Mouse (Mus musculus) bone marrow, adult 2 months (tissue): ENCODE results near the gene Olfr938. TPM values are rescaled to one million over a fixed set of nuclear protein-coding genes. Genes with fewer than 3 reads are reported as not detected.

Source experiments
- H3K27ac ChIP-seq: fragments of 200-500 bp; 2 replicates; pipeline ENCODE4 v1.5.1; 2012; ENCODE audit warnings: low read depth, mild to moderate bottlenecking, control low read depth, inconsistent platforms, low read length; ENCODE audit not compliant: control insufficient read depth, poor library complexity, insufficient read depth
- H3K4me1 ChIP-seq: fragments of 200-500 bp; 2 replicates; pipeline ENCODE4 v1.6.1; 2011; ENCODE audit warnings: low read length; ENCODE audit not compliant: control insufficient read depth, insufficient read depth
- H3K4me3 ChIP-seq: fragments of 200-500 bp; replicated peaks from 2 replicates; pipeline ENCODE3; 2011; ENCODE audit warnings: mild to moderate bottlenecking, low read depth, low read length, control low read depth; ENCODE audit not compliant: control insufficient read depth
- CTCF ChIP-seq: fragments of 200-500 bp; IDR thresholded peaks from 2 replicates; pipeline ENCODE4 v1.5.1; 2011; ENCODE audit warnings: low read length, control low read depth; ENCODE audit not compliant: control insufficient read depth, insufficient read depth
- POLR2A ChIP-seq: fragments of 200-500 bp; IDR thresholded peaks from 2 replicates; pipeline ENCODE4 v1.6.1; 2011; ENCODE audit warnings: low read depth, mild to moderate bottlenecking, control low read depth, low read length, borderline replicate concordance; ENCODE audit not compliant: control insufficient read depth
- WGBS: fragments of 180-500 bp; shearing (Covaris S2); methylation state at CpG from one replicate; pipeline ENCODE4 v1.1.7; 2018; 5-methylcytosine and 5-hydroxymethylcytosine counted together
- polyA plus RNA-seq: library from polyadenylated mRNA; stranded (reverse); fragments of >200 nt; gene quantifications from 2 replicates; pipeline ENCODE4 v1.2.4, GENCODE M21; 2011; ENCODE audit warnings: low replicate concordance; ENCODE audit not compliant: missing spikeins, insufficient read depth, insufficient read length

Gene Olfr938
- not detected in 2 replicates for polyA plus RNA-seq

DNA sequence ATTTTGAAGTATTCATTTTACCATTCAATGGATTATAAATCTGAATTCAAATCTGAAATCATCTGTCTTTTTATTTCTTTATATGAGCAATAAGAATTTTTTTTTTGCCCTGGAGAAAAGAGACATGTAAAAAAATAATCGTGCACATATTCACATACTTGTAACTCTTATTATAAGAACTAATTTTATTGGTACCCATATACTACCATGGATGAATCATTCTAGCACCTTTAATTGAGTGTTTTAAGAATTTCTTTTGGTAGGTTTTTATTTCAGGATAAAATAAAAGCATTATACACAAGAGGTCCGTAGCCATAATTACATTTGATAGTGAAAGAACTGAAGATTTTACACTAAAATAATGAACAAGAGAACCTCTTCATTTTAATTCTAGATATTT, at the start of gene Olfr938:
Gene Olfr938, minus strand, starts transcription at position 101 of the 400 bp plus-strand sequence.
- Histone ChIP-seq H3K4me1 (no peaks in the 10 kb centered on the region), H3K4me3 (no peak within 1 kb of the TSS), H3K27ac (no peak within 1 kb of the TSS)
- 76% methylated on average over 2 of the region's 2 CpGs for WGBS
- TF ChIP-seq POLR2A (no peak), CTCF (no peak)

- Histone ChIP-seq H3K27ac (no peak within 1 kb of the TSS), H3K4me1 (no peaks in the 10 kb centered on the region), H3K4me3 (no peak within 1 kb of the TSS)
- TF ChIP-seq CTCF (no peak), POLR2A (no peak)
These were observed 49.1 kb upstream of the Olfr938 start, which contains the start of gene Olfr27 for GRCm38 (mm10) chr9:39127831-39128230. Gene Olfr27, plus strand, starts transcription at chr9:39128131.

GRCm38 (mm10) chr9:39127326-39127725, 48.6 kb upstream of the Olfr938 start:
- 71% methylated on average over 1 of the region's 1 CpGs for WGBS
- H3K27ac ChIP-seq, result no peak overlapping the region
- no peak overlapping the region for H3K4me3 ChIP-seq
- H3K4me1 ChIP-seq, result no peaks in the 10 kb centered on the region
- no peak for TF ChIP-seq CTCF
- no peak for TF ChIP-seq POLR2A

DNA sequence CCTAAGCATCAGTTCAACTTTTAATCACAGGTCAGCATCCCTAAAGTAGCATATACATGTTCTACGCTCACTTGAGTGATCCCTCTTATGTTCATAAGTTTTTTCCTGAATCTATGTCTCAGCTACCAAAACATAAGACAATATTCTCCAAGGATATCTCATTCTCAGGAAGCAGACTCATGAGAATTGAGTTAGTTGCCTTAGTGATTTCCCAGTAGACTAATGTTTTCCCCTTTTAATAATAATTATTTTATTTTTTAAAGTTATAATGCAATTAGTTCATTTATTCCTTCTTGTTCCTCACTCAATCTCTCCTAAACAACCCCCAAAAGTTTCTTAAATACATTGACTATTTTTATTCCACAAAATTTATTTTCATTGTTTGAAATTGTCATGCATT, 13.8 kb downstream of the Olfr938 start, which contains the start of gene Olfr937:
Gene Olfr937, minus strand, starts transcription at position 101 of the 400 bp plus-strand sequence.
- Histone ChIP-seq H3K4me3 (no peak within 1 kb of the TSS), H3K27ac (no peak within 1 kb of the TSS), H3K4me1 (no peaks in the 10 kb centered on the region)
- TF ChIP-seq CTCF (no peak), POLR2A (no peak)
- WGBS, result 67% methylated on average over 1 of the region's 1 CpGs

Other genes with a start within 250 kb of the Olfr938 start
- gene Olfr924, start 234.4 kb downstream of the Olfr938 start, polyA plus RNA-seq, result not detected in 2 replicates
- gene Olfr26, start 223.8 kb downstream of the Olfr938 start, polyA plus RNA-seq, result not detected in 2 replicates
- gene Olfr926, start 201.8 kb downstream of the Olfr938 start, polyA plus RNA-seq, result not detected in 2 replicates
- not detected in 2 replicates for gene Olfr930, start 149.1 kb downstream of the Olfr938 start, polyA plus RNA-seq
- not detected in 2 replicates for gene Olfr933, start 106.6 kb downstream of the Olfr938 start, polyA plus RNA-seq
- gene Olfr934, start 90.6 kb downstream of the Olfr938 start, polyA plus RNA-seq, result not detected in 2 replicates
- gene Olfr935, start 79.2 kb downstream of the Olfr938 start, polyA plus RNA-seq, result not detected in 2 replicates
- gene Olfr146, start 55.5 kb downstream of the Olfr938 start, polyA plus RNA-seq, result not detected in 2 replicates
- not detected in 2 replicates for gene Olfr937, start 13.9 kb downstream of the Olfr938 start, polyA plus RNA-seq
- gene Olfr27, start 49.2 kb upstream of the Olfr938 start, polyA plus RNA-seq, result not detected in 2 replicates
- gene Olfr943, start 87.4 kb upstream of the Olfr938 start, polyA plus RNA-seq, result not detected in 2 replicates
- not detected in 2 replicates for gene Olfr944, start 123.0 kb upstream of the Olfr938 start, polyA plus RNA-seq
- gene Olfr1537, start 171.1 kb upstream of the Olfr938 start, polyA plus RNA-seq, result not detected in 2 replicates
- not detected in 2 replicates for gene Olfr945, start 197.9 kb upstream of the Olfr938 start, polyA plus RNA-seq
- gene Olfr948, start 247.2 kb upstream of the Olfr938 start, polyA plus RNA-seq, result not detected in 2 replicates